Mouse (Mus musculus) heart, adult 2 months (tissue): ENCODE data around the gene Lix1. TPM values are rescaled to one million over a fixed set of nuclear protein-coding genes. Genes with fewer than 3 reads are reported as not detected.

Experiments used
- DNase-seq, 2 experiments: peaks; one replicate each; pipeline ENCODE4 v3.0.0; 2021
- H3K27ac ChIP-seq: fragments of 200-600 bp; 2 replicates; pipeline ENCODE4 v1.8.1; 2022
- H3K27me3 ChIP-seq: fragments of 200-500 bp; 2 replicates; pipeline ENCODE4 v1.6.1; 2012; ENCODE audit warnings: mild to moderate bottlenecking, low read length, inconsistent platforms, mixed read lengths; ENCODE audit not compliant: control insufficient read depth, insufficient read depth
- H3K36me3 ChIP-seq: fragments of 200-500 bp; 2 replicates; pipeline ENCODE4 v1.6.1; 2012; ENCODE audit warnings: low read length, inconsistent platforms; ENCODE audit not compliant: control insufficient read depth, insufficient read depth
- H3K4me1 ChIP-seq: fragments of 200-500 bp; 2 replicates; pipeline ENCODE4 v1.6.1; 2011; ENCODE audit warnings: low read length; ENCODE audit not compliant: control insufficient read depth, insufficient read depth
- H3K4me3 ChIP-seq: fragments of 200-600 bp; 2 replicates; pipeline ENCODE4 v1.8.1; 2022
- H3K79me2 ChIP-seq: fragments of 200-500 bp; replicated peaks from 2 replicates; pipeline ENCODE4 v1.6.1; 2012; ENCODE audit warnings: mild to moderate bottlenecking, inconsistent platforms, low read length, moderate library complexity, mixed read lengths; ENCODE audit not compliant: control insufficient read depth, insufficient read depth
- H3K9ac ChIP-seq: fragments of 200-500 bp; 2 replicates; pipeline ENCODE4 v1.6.1; 2012; ENCODE audit warnings: low read depth, mild to moderate bottlenecking, control low read depth, inconsistent platforms, low read length, mixed read lengths
- CTCF ChIP-seq: fragments of 200-600 bp; IDR thresholded peaks from 2 replicates; pipeline ENCODE4 v1.8.1; 2022; ENCODE audit warnings: antibody characterized with exemption, mild to moderate bottlenecking, moderate library complexity
- EP300 ChIP-seq: fragments of 200-500 bp; IDR thresholded peaks from 2 replicates; pipeline ENCODE4 v1.6.1; 2011; ENCODE audit warnings: low read depth, low read length, control low read depth; ENCODE audit not compliant: insufficient read depth
- POLR2A ChIP-seq: fragments of 200-500 bp; IDR thresholded peaks from 2 replicates; pipeline ENCODE4 v1.6.1; 2011; ENCODE audit warnings: mild to moderate bottlenecking, low read depth, low read length, control low read depth; ENCODE audit not compliant: insufficient read depth
- WGBS: fragments of 180-500 bp; shearing (Covaris S2); methylation state at CpG from one replicate; pipeline ENCODE4 v1.1.7; 2018; 5-methylcytosine and 5-hydroxymethylcytosine counted together
- intact Hi-C: fragments of 180-260 bp; cut with DNase I; formaldehyde crosslinking; loops from one replicate; pipeline ENCODE4 v1.15.1; 2025
- polyA plus RNA-seq: library from polyadenylated mRNA; depleted of rRNA; stranded (reverse); fragments of >200 nt; gene quantifications from 2 replicates; pipeline ENCODE4 v1.2.3, GENCODE M21; 2012
- total RNA-seq, 2 experiments: library from RNA; stranded (reverse); gene quantifications; 2 replicates each; pipeline ENCODE4 v1.2.3; 2021

The Lix1 gene
- total and polyA plus RNA-seq, 3 experiments = 1.7 to 7.0 (median 6.2) TPM

- H3K79me2 ChIP-seq = no peaks in the 10 kb centered on the region
- H3K9ac ChIP-seq = no peak overlapping the region
- H3K4me1 ChIP-seq = no peaks in the 10 kb centered on the region
- TF ChIP-seq CTCF = no peak
- no peak for TF ChIP-seq POLR2A
- no peak for TF ChIP-seq EP300
- intact Hi-C loops = no loop called here
- DNase-seq = no peak
- H3K27me3 ChIP-seq = no peaks in the 10 kb centered on the region
- no peak overlapping the region for H3K4me3 ChIP-seq
- no peak overlapping the region for H3K27ac ChIP-seq
- no peaks in the 10 kb centered on the region for H3K36me3 ChIP-seq
- 77% methylated on average over 4 of the region's 4 CpGs for WGBS
Measured at GRCm38 (mm10) chr17:17441876-17442498, 39.5 kb downstream of the Lix1 start.

- no peaks in the 10 kb centered on the region for H3K27me3 ChIP-seq
- no peak for DNase-seq
- intact Hi-C loops = no loop called here
- no peak overlapping the region for H3K4me3 ChIP-seq
- TF ChIP-seq EP300 (no peak), POLR2A (no peak), CTCF (no peak)
- no peaks in the 10 kb centered on the region for H3K4me1 ChIP-seq
- no peaks in the 10 kb centered on the region for H3K36me3 ChIP-seq
- no peak overlapping the region for H3K27ac ChIP-seq
- WGBS = 73% methylated on average over 3 of the region's 3 CpGs
- no peaks in the 10 kb centered on the region for H3K79me2 ChIP-seq
- no peak overlapping the region for H3K9ac ChIP-seq
Measured at GRCm38 (mm10) chr17:17444297-17444886, 41.9 kb downstream of the Lix1 start.

GRCm38 (mm10) chr17:17446683-17447082, 44.2 kb downstream of the Lix1 start:
- Histone ChIP-seq H3K27ac (no peak overlapping the region), H3K4me1 (no peaks in the 10 kb centered on the region), H3K79me2 (no peaks in the 10 kb centered on the region), H3K9ac (no peak overlapping the region), H3K36me3 (no peaks in the 10 kb centered on the region), H3K4me3 (no peak overlapping the region), H3K27me3 (no peaks in the 10 kb centered on the region)
- no peak for DNase-seq
- intact Hi-C loops = no loop called here
- no peak for TF ChIP-seq POLR2A
- no peak for TF ChIP-seq CTCF
- TF ChIP-seq EP300 = no peak
- WGBS = 92% methylated on average over 3 of the region's 3 CpGs

GRCm38 (mm10) chr17:17447821-17448220, 45.3 kb downstream of the Lix1 start:
- H3K36me3 ChIP-seq = no peaks in the 10 kb centered on the region
- H3K4me1 ChIP-seq = no peaks in the 10 kb centered on the region
- no peaks in the 10 kb centered on the region for H3K27me3 ChIP-seq
- intact Hi-C loops = no loop called here
- no peak overlapping the region for H3K9ac ChIP-seq
- no peak for DNase-seq
- no peak overlapping the region for H3K27ac ChIP-seq
- TF ChIP-seq EP300 (no peak), POLR2A (no peak), CTCF (no peak)
- 89% methylated on average over 5 of the region's 5 CpGs for WGBS
- no peaks in the 10 kb centered on the region for H3K79me2 ChIP-seq
- no peak overlapping the region for H3K4me3 ChIP-seq

GRCm38 (mm10) chr17:17448737-17449440, 46.4 kb downstream of the Lix1 start:
- 1% methylated on average over 17 of the region's 17 CpGs for WGBS
- Histone ChIP-seq H3K36me3 (no peaks in the 10 kb centered on the region), H3K9ac (peak overlapping the region; percentile 67), H3K79me2 (no peaks in the 10 kb centered on the region), H3K27ac (peak overlapping the region; percentile 77), H3K4me1 (no peaks in the 10 kb centered on the region), H3K4me3 (peak overlapping the region; percentile 58), H3K27me3 (no peaks in the 10 kb centered on the region)
- peak; percentile 64 to 72 for DNase-seq
- TF ChIP-seq EP300 (no peak), CTCF (no peak), POLR2A (no peak; the same call in 1 of the 2 replicates)
- intact Hi-C loops = no loop called here

- no peaks in the 10 kb centered on the region for H3K4me1 ChIP-seq
- H3K27me3 ChIP-seq = no peaks in the 10 kb centered on the region
- peak overlapping the region; percentile 77 for H3K27ac ChIP-seq
- peak overlapping the region; percentile 58 for H3K4me3 ChIP-seq
- no peaks in the 10 kb centered on the region for H3K36me3 ChIP-seq
- no peak overlapping the region for H3K9ac ChIP-seq
- intact Hi-C loops = no loop called here
- peak; percentile 6 to 21 for DNase-seq
- TF ChIP-seq POLR2A (no peak), EP300 (no peak), CTCF (no peak)
- H3K79me2 ChIP-seq = no peaks in the 10 kb centered on the region
- 22% methylated on average over 5 of the region's 5 CpGs for WGBS
Measured at GRCm38 (mm10) chr17:17449441-17449770, 46.9 kb downstream of the Lix1 start.
